Mouse (Mus musculus): ENCODE results near the gene Camk1g. TPM values are rescaled to one million over a fixed set of nuclear protein-coding genes. Genes with fewer than 3 reads are reported as not detected.

Gene Camk1g
- polyA plus RNA-seq, 1 experiment, result 8.2 TPM

DNA sequence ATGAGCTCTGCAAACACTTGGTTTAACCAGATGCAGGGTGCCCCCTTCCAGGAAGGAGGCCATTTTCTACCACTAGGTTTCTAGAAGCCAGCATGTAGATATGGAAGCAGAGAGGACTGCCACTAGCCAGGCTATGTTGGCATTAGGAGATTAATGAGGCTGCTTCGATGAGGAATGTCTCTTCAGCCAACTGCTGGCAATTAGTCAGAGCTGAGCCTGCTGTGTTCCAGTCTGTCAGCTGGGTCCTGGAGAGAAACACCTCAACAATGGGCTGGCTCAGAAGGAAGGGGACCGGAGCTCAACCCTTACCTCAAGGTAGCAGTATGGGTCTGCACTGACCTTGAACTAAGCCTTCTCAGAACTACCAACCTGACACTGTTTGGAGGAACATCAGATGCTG is 17.1 kb upstream of the Camk1g start:
- no peak overlapping the region for H3K4me3 ChIP-seq (ENCODE audit: insufficient read depth, low read depth, low read length)
- H3K27me3 ChIP-seq (replicated peaks; ENCODE audit: control insufficient read depth, insufficient read depth, low read length), result no peaks in the 10 kb centered on the region
- DNase-seq, result no peak
- TF ChIP-seq CTCF (conservative IDR thresholded peaks at IDR 0.05; ENCODE audit: insufficient read depth, insufficient read length, low read depth, low read length), result no peak
- 0 out of 2 replicates have a peak, but pooled peaks cover 2% of the 10 kb centered on the region for H3K4me1 ChIP-seq (ENCODE audit: control insufficient read depth, insufficient read depth, low read length)
- H3K27ac ChIP-seq (ENCODE audit: insufficient read depth, low read depth, low read length), result no peak overlapping the region
- 54% methylated on average over 2 of the region's 2 CpGs for WGBS
- H3K36me3 ChIP-seq (ENCODE audit: control insufficient read depth, insufficient read depth, low read length), result no peaks in the 10 kb centered on the region

DNA sequence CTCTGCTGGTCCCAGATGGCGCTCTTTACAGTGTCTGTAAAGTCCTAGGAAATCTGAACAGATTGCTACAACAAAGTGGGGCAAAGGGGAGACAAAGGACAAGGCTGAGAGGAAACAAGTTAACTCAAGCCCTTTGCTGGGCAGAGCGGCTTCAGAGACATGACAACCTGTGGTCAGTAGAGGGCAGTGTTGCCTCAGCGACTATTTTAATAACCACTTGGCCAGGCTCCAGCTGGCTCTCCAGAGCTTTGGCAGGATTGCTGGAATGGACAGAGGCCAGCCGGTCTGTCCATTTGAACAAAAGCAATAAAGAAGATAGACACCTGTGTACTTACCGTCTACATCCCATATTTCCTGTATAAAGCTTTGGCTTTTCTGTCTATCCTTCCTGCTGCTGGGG is 16.0 kb upstream of the Camk1g start:
- 1% methylated on average over 5 of the region's 5 CpGs for WGBS
- Histone ChIP-seq H3K4me1 (ENCODE audit: control insufficient read depth, insufficient read depth, low read length) (0 out of 2 replicates have a peak, but pooled peaks cover 2% of the 10 kb centered on the region), H3K27ac (ENCODE audit: insufficient read depth, low read depth, low read length) (no peak overlapping the region), H3K36me3 (ENCODE audit: control insufficient read depth, insufficient read depth, low read length) (no peaks in the 10 kb centered on the region), H3K27me3 (replicated peaks; ENCODE audit: control insufficient read depth, insufficient read depth, low read length) (no peaks in the 10 kb centered on the region), H3K4me3 (ENCODE audit: insufficient read depth, low read depth, low read length) (no peak overlapping the region)
- peak; percentile 98 for TF ChIP-seq CTCF (conservative IDR thresholded peaks at IDR 0.05; ENCODE audit: insufficient read depth, insufficient read length, low read depth, low read length)
- TF ChIP-seq POLR2A (IDR thresholded peaks at IDR 0.05; ENCODE audit: low read depth, low read length), result no peak
- DNase-seq, result peak; percentile 91

DNA sequence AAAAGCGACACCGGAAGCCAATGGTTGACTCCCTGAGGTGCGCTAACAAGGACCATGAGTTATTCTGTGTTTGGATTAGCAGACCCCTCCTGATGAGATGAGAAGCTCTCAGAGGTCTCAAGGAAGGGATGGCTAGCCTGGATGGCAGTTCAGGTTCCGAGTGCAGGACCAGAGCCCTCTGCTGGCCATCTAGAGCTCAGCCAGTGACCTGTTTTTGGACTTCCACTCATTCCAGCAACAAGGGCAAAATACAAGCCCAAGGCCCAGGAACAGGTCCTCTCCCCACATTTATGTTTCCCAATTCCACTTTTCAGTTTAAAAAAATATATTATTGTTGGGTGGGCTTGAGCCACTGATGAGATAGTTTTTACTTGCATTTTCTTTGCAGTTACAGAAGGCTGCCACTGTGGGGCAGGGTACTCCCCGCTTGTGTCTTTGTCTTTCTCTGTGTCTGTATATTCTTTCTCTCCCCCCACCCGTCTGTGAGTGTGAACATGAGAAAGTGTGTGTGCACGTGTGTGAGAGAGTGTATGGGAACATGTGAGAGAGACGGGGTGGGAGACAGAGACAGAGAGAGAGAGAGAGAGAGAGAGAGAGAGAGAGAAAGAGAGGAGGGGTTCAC is 12.9 kb upstream of the Camk1g start:
- 9% methylated on average over 8 of the region's 8 CpGs for WGBS
- TF ChIP-seq CTCF (conservative IDR thresholded peaks at IDR 0.05; ENCODE audit: insufficient read depth, insufficient read length, low read depth, low read length) (peak; percentile 68), POLR2A (IDR thresholded peaks at IDR 0.05; ENCODE audit: low read depth, low read length) (no peak)
- Histone ChIP-seq H3K27me3 (replicated peaks; ENCODE audit: control insufficient read depth, insufficient read depth, low read length) (no peaks in the 10 kb centered on the region), H3K36me3 (ENCODE audit: control insufficient read depth, insufficient read depth, low read length) (no peaks in the 10 kb centered on the region), H3K4me1 (ENCODE audit: control insufficient read depth, insufficient read depth, low read length) (0 out of 2 replicates have a peak, but pooled peaks cover 2% of the 10 kb centered on the region), H3K27ac (ENCODE audit: insufficient read depth, low read depth, low read length) (no peak overlapping the region), H3K4me3 (ENCODE audit: insufficient read depth, low read depth, low read length) (no peak overlapping the region)
- DNase-seq, result peak; percentile 56

DNA sequence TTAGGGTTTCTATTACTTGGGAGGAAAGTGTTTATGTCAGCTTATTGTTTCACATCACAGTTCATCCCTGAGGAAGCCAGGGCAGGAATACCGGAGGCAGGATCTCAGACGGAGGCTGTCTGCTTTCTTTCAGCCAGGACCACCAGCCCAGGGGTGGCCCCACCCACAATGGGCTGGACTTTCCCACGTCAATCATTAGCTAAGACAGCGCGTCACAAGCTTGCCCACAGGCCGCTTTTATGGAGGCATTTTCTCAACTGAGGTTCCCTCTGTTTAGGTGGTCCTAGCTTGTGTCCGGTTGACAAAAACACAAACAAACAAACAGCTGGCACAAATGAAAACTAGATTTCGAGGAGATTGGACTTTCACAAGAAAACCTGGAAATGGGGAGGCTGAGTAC is 12.3 kb upstream of the Camk1g start:
- Histone ChIP-seq H3K4me1 (ENCODE audit: control insufficient read depth, insufficient read depth, low read length) (0 out of 2 replicates have a peak, but pooled peaks cover 2% of the 10 kb centered on the region), H3K4me3 (ENCODE audit: insufficient read depth, low read depth, low read length) (no peak overlapping the region), H3K36me3 (ENCODE audit: control insufficient read depth, insufficient read depth, low read length) (no peaks in the 10 kb centered on the region), H3K27ac (ENCODE audit: insufficient read depth, low read depth, low read length) (no peak overlapping the region), H3K27me3 (replicated peaks; ENCODE audit: control insufficient read depth, insufficient read depth, low read length) (no peaks in the 10 kb centered on the region)
- 6% methylated on average over 8 of the region's 8 CpGs for WGBS
- DNase-seq, result peak; percentile 29
- TF ChIP-seq POLR2A (IDR thresholded peaks at IDR 0.05; ENCODE audit: low read depth, low read length) (no peak), CTCF (conservative IDR thresholded peaks at IDR 0.05; ENCODE audit: insufficient read depth, insufficient read length, low read depth, low read length) (no peak)

GRCm38 (mm10) chr1:193381597-193382404 is 11.7 kb upstream of the Camk1g start:
- H3K27me3 ChIP-seq (replicated peaks; ENCODE audit: control insufficient read depth, insufficient read depth, low read length), result no peaks in the 10 kb centered on the region
- no peak for TF ChIP-seq CTCF (conservative IDR thresholded peaks at IDR 0.05; ENCODE audit: insufficient read depth, insufficient read length, low read depth, low read length)
- no peak for TF ChIP-seq POLR2A (IDR thresholded peaks at IDR 0.05; ENCODE audit: low read depth, low read length)
- H3K36me3 ChIP-seq (ENCODE audit: control insufficient read depth, insufficient read depth, low read length), result no peaks in the 10 kb centered on the region
- 42% methylated on average over 11 of the region's 11 CpGs for WGBS
- H3K4me1 ChIP-seq (ENCODE audit: control insufficient read depth, insufficient read depth, low read length), result 0 out of 2 replicates have a peak, but pooled peaks cover 2% of the 10 kb centered on the region
- no peak overlapping the region for H3K27ac ChIP-seq (ENCODE audit: insufficient read depth, low read depth, low read length)
- no peak overlapping the region for H3K4me3 ChIP-seq (ENCODE audit: insufficient read depth, low read depth, low read length)
- DNase-seq, result no peak

GRCm38 (mm10) chr1:193380877-193381276 is 10.8 kb upstream of the Camk1g start:
- H3K27ac ChIP-seq (ENCODE audit: insufficient read depth, low read depth, low read length), result no peak overlapping the region
- H3K4me3 ChIP-seq (ENCODE audit: insufficient read depth, low read depth, low read length), result no peak overlapping the region
- TF ChIP-seq POLR2A (IDR thresholded peaks at IDR 0.05; ENCODE audit: low read depth, low read length) (no peak), CTCF (conservative IDR thresholded peaks at IDR 0.05; ENCODE audit: insufficient read depth, insufficient read length, low read depth, low read length) (no peak)
- WGBS, result 95% methylated on average over 5 of the region's 5 CpGs
- no peaks in the 10 kb centered on the region for H3K36me3 ChIP-seq (ENCODE audit: control insufficient read depth, insufficient read depth, low read length)
- no peak for DNase-seq
- no peaks in the 10 kb centered on the region for H3K27me3 ChIP-seq (replicated peaks; ENCODE audit: control insufficient read depth, insufficient read depth, low read length)
- no peaks in the 10 kb centered on the region for H3K4me1 ChIP-seq (ENCODE audit: control insufficient read depth, insufficient read depth, low read length)

DNA sequence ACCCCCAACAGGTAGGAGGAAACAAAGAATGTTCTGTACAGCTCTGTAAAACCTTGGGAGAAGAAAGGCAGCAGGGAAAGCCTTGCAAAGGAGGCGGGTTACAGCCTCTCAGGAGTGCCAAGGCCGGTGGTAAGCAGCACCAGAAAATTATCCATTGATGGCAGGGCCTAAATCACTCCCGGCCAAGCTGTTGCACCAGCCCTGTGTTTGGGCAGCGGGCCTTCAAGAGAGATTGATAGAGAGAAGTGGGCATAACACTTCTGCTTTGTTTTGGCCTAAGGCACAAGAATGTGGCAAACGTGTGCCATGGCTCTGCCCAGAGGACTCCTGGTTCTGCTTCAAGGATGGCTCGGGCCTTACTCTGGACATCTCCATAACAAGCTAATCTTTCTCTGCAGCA is 9.5 kb upstream of the Camk1g start:
- no peak for TF ChIP-seq CTCF (conservative IDR thresholded peaks at IDR 0.05; ENCODE audit: insufficient read depth, insufficient read length, low read depth, low read length)
- no peak for TF ChIP-seq POLR2A (IDR thresholded peaks at IDR 0.05; ENCODE audit: low read depth, low read length)
- WGBS, result 79% methylated on average over 6 of the region's 6 CpGs
- Histone ChIP-seq H3K36me3 (ENCODE audit: control insufficient read depth, insufficient read depth, low read length) (no peaks in the 10 kb centered on the region), H3K4me1 (ENCODE audit: control insufficient read depth, insufficient read depth, low read length) (no peaks in the 10 kb centered on the region), H3K27me3 (replicated peaks; ENCODE audit: control insufficient read depth, insufficient read depth, low read length) (no peaks in the 10 kb centered on the region), H3K4me3 (ENCODE audit: insufficient read depth, low read depth, low read length) (no peak overlapping the region), H3K27ac (ENCODE audit: insufficient read depth, low read depth, low read length) (no peak overlapping the region)
- DNase-seq, result no peak
